Mouse (Mus musculus) liver, adult 2 months (tissue): ENCODE measurements at regions not wholly inside any gene's neighbourhood (a gene's known extent, or its start where the extent isn't known, plus 50 kb on each side); places are given as distances from the start of the nearest gene placed in this dataset.

Experiments
- DNase-seq: peaks from one replicate; pipeline ENCODE4 v3.0.0-alpha.2; 2011; ENCODE audit warnings: low read depth, low spot score; ENCODE audit errors: extremely low read depth
- H3K27ac ChIP-seq: fragments of 200-500 bp; replicated peaks from 2 replicates; pipeline ENCODE4 v1.5.1; 2012; ENCODE audit warnings: low read depth, mild to moderate bottlenecking, control low read depth, inconsistent platforms, low read length; ENCODE audit not compliant: insufficient read depth
- H3K27me3 ChIP-seq: fragments of 200-500 bp; 2 replicates; pipeline ENCODE4 v1.6.1; 2012; ENCODE audit warnings: mild to moderate bottlenecking, moderate library complexity, low read length, inconsistent platforms; ENCODE audit not compliant: control insufficient read depth, insufficient read depth
- H3K36me3 ChIP-seq: fragments of 200-500 bp; 2 replicates; pipeline ENCODE4 v1.6.1; 2012; ENCODE audit warnings: low read length, inconsistent platforms; ENCODE audit not compliant: control insufficient read depth, insufficient read depth
- H3K4me1 ChIP-seq: fragments of 200-500 bp; 2 replicates; pipeline ENCODE4 v1.6.1; 2011; ENCODE audit warnings: low read length; ENCODE audit not compliant: control insufficient read depth, insufficient read depth
- H3K4me3 ChIP-seq: fragments of 200-500 bp; 2 replicates; pipeline ENCODE4 v1.5.1; 2011; ENCODE audit warnings: low read depth, mild to moderate bottlenecking, control low read depth, low read length, moderate library complexity; ENCODE audit not compliant: insufficient read depth
- H3K79me2 ChIP-seq: fragments of 200-500 bp; 2 replicates; pipeline ENCODE4 v1.6.1; 2012; ENCODE audit warnings: inconsistent platforms, mild to moderate bottlenecking, low read length, moderate library complexity; ENCODE audit not compliant: control insufficient read depth, insufficient read depth
- H3K9ac ChIP-seq: fragments of 200-500 bp; 2 replicates; pipeline ENCODE4 v1.6.1; 2012; ENCODE audit warnings: low read depth, mild to moderate bottlenecking, control low read depth, inconsistent platforms, low read length
- CTCF ChIP-seq: fragments of 200-500 bp; IDR thresholded peaks from 2 replicates; pipeline ENCODE4 v1.5.1; 2011; ENCODE audit warnings: low read depth, low read length, control low read depth
- POLR2A ChIP-seq: fragments of 200-500 bp; IDR thresholded peaks from 2 replicates; pipeline ENCODE4 v1.6.1; 2011; ENCODE audit warnings: low read length, control low read depth; ENCODE audit not compliant: insufficient read depth; ENCODE audit errors: extremely low read depth
- WGBS: fragments of 180-500 bp; shearing (Covaris S2); methylation state at CpG from one replicate; pipeline ENCODE4 v1.1.7; 2018; 5-methylcytosine and 5-hydroxymethylcytosine counted together

- no peaks in the 10 kb centered on the region for H3K4me1 ChIP-seq
- TF ChIP-seq CTCF (no peak), POLR2A (no peak)
- 22% methylated on average over 6 of the region's 6 CpGs for WGBS
- no peak overlapping the region for H3K27ac ChIP-seq
- no peaks in the 10 kb centered on the region for H3K36me3 ChIP-seq
- no peak overlapping the region for H3K9ac ChIP-seq
- no peak overlapping the region for H3K4me3 ChIP-seq
- DNase-seq = no peak
- H3K27me3 ChIP-seq = no peaks in the 10 kb centered on the region
- no peaks in the 10 kb centered on the region for H3K79me2 ChIP-seq
Measured at GRCm38 (mm10) chr16:19884535-19884934, 98.3 kb downstream of the Klhl6 start.

DNA sequence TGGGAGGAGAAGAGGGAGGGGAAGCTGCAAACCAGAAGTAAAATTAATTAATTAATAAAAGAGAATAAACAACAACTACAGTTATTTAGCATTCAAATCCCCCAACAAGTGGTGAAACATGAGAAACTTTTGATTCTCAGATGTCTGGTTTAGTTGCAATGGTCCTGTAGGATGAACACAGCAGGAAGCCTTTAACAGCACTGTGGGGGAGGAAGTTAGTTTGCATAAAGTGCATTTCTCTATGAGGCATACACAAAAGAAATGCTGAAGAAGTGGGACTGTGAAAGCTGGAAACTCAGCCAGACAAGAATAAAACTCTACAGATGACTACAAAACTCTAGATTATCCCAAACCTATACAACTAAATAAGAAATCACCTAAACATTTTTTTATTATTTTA is 96.2 kb downstream of the Klhl6 start:
- Histone ChIP-seq H3K4me1 (no peaks in the 10 kb centered on the region), H3K36me3 (no peaks in the 10 kb centered on the region), H3K27ac (no peak overlapping the region), H3K9ac (no peak overlapping the region), H3K4me3 (no peak overlapping the region), H3K27me3 (no peaks in the 10 kb centered on the region), H3K79me2 (no peaks in the 10 kb centered on the region)
- no peak for TF ChIP-seq POLR2A
- TF ChIP-seq CTCF = no peak
- DNase-seq = no peak

DNA sequence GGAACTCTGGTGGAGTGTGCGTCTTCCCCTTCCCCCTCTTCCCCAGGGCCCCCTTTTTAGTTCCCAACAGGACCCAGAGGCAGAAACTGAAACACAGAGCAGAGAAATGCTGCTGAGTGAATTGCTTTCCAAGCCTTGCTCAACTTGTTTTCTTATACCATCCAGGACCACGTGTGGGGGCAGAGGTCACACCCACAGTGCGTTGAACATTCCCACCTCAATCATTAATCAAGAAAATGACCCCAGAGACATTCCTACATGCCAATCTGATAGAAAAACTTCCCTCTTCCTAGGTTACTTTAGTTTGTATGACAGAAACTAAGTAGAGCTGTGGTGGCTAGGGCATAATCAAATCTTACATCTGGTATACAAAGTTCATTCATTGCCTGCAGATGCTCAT is 93.3 kb downstream of the Klhl6 start:
- no peak for TF ChIP-seq CTCF
- no peak for TF ChIP-seq POLR2A
- WGBS = 43% methylated on average over 3 of the region's 3 CpGs
- no peak for DNase-seq

DNA sequence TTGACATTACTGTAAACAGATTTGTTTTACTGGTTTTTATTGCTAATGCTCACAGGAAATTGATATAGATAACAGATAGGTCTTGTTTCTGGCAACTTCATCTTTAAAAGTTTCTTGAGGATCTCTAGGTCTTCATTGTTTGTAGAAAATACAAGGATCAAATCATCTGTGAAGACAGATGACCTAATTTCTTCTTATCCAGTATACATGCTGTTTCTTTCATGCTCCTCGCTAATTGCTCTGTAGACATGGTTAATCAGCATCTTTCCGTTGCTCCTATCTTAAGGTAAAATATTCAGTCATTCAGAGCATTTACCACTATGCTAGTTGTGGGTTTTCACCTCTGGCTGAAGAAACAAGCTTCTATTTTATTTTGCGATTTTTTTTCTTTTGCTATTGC is 91.4 kb downstream of the Klhl6 start:
- Histone ChIP-seq H3K27me3 (no peaks in the 10 kb centered on the region), H3K36me3 (no peaks in the 10 kb centered on the region), H3K9ac (no peak overlapping the region), H3K4me3 (no peak overlapping the region), H3K79me2 (no peaks in the 10 kb centered on the region), H3K27ac (no peak overlapping the region), H3K4me1 (no peaks in the 10 kb centered on the region)
- TF ChIP-seq CTCF (no peak), POLR2A (no peak)
- DNase-seq = no peak
- 87% methylated on average over 3 of the region's 3 CpGs for WGBS

More for the DNA sequence above, 93.3 kb downstream of the Klhl6 start:
- Histone ChIP-seq H3K27me3 (no peaks in the 10 kb centered on the region), H3K4me1 (no peaks in the 10 kb centered on the region), H3K36me3 (no peaks in the 10 kb centered on the region), H3K9ac (no peak overlapping the region), H3K4me3 (no peak overlapping the region), H3K79me2 (no peaks in the 10 kb centered on the region), H3K27ac (no peak overlapping the region)

DNA sequence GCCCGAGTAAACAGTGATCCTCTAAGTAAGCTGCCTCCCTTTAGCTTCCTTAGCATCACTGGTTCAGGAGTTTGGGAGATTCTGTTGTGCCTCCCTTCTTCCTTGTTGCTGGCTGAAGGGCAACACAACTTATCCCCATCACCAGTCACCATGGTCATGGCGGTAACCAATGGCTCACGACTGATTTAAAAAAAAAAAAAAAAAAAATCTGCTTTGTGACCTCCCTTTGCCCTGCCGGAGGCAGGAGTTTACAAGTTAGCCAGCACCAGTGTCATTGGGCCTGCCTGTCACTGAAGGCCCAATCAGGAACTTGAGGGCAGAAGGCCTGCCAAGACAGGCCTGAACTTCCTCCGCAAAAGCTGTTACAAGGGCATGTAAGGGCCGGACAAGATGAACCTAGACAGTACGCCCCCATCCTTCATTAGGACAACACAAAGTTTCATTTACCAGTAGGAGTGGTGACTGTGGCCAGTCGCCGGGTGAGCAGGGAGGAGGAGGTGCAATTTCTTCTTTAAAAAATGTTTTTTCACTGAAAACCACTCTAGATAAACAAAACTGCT is 88.3 kb downstream of the Klhl6 start:
- Histone ChIP-seq H3K4me3 (no peak overlapping the region), H3K79me2 (no peaks in the 10 kb centered on the region), H3K4me1 (no peaks in the 10 kb centered on the region), H3K27ac (no peak overlapping the region), H3K36me3 (no peaks in the 10 kb centered on the region), H3K9ac (no peak overlapping the region), H3K27me3 (no peaks in the 10 kb centered on the region)
- no peak for TF ChIP-seq CTCF
- no peak for TF ChIP-seq POLR2A
- 81% methylated on average over 9 of the region's 9 CpGs for WGBS
- no peak for DNase-seq
